Mouse (Mus musculus) ES-Bruce4 (cell line): ENCODE measurements around the gene Tomm20l. TPM values are rescaled to one million over a fixed set of nuclear protein-coding genes. Genes with fewer than 3 reads are reported as not detected.

Experiments
- H3K27ac ChIP-seq: 2 replicates; pipeline ENCODE4 v1.5.1; 2012; ENCODE audit warnings: low read length, inconsistent platforms; ENCODE audit not compliant: insufficient read depth
- H3K27me3 ChIP-seq: 2 replicates; pipeline ENCODE4 v1.6.1; 2012; ENCODE audit warnings: mild to moderate bottlenecking, low read length, inconsistent platforms; ENCODE audit not compliant: control insufficient read depth, poor library complexity, insufficient read depth, severe bottlenecking
- H3K36me3 ChIP-seq: 2 replicates; pipeline ENCODE4 v1.6.1; 2012; ENCODE audit warnings: inconsistent platforms, mild to moderate bottlenecking, low read length, moderate library complexity; ENCODE audit not compliant: control insufficient read depth, poor library complexity, insufficient read depth, severe bottlenecking
- H3K4me1 ChIP-seq: one replicate; pipeline ENCODE4 v1.8.1; 2011; ENCODE audit warnings: low read length; ENCODE audit not compliant: control insufficient read depth, insufficient read depth
- H3K4me3 ChIP-seq: 2 replicates; pipeline ENCODE4 v1.5.1; 2011; ENCODE audit warnings: low read depth, mild to moderate bottlenecking, low read length
- H3K9ac ChIP-seq: 2 replicates; pipeline ENCODE4 v1.6.1; 2012; ENCODE audit warnings: low read depth, mild to moderate bottlenecking, inconsistent platforms; ENCODE audit not compliant: poor library complexity, severe bottlenecking
- H3K9me3 ChIP-seq: replicated peaks from 2 replicates; pipeline ENCODE4 v1.6.1; 2012; ENCODE audit warnings: mild to moderate bottlenecking, low read length, inconsistent platforms; ENCODE audit not compliant: control insufficient read depth, poor library complexity, insufficient read depth, severe bottlenecking
- CTCF ChIP-seq: IDR thresholded peaks from one replicate; pipeline ENCODE4 v1.8.1; 2011; ENCODE audit warnings: low read depth, low read length
- EP300 ChIP-seq: IDR thresholded peaks from 2 replicates; pipeline ENCODE4 v1.6.1; 2011; ENCODE audit warnings: low read depth, low read length; ENCODE audit not compliant: insufficient read depth
- POLR2A ChIP-seq: IDR thresholded peaks from one replicate; pipeline ENCODE4 v1.8.1; 2011; ENCODE audit warnings: low read length; ENCODE audit not compliant: insufficient read depth
- polyA plus RNA-seq: library from polyadenylated mRNA; stranded (reverse); fragments of >200 nt; gene quantifications from 2 replicates; pipeline ENCODE4 v1.2.4, GENCODE M21; 2011; ENCODE audit warnings: low read depth; ENCODE audit not compliant: missing spikeins, insufficient read depth, insufficient read length

Tomm20l gene
- polyA plus RNA-seq, 1 experiment, result 2.5 TPM

DNA sequence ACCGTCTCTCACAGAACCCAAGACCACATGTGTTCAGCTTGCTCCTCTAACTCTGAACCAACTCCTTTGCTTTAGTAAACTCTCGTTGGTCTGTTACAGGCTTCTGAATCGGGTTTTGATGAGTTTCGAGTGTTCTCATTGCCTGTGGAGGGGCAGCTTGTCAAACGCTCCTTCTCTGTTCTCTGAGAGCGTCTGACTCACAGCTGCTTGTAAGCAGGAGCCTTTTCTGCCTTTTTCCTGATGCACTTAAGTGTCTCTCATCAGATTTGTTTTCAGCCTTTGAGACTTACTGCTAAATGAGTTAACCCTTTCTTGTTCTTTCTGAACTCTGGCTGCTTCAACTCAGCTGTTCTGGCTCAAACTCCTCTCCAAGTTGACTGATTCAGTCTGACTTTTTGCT lies 46.7 kb downstream of the Tomm20l start:
- TF ChIP-seq EP300, result no peak
- TF ChIP-seq POLR2A, result no peak
- TF ChIP-seq CTCF, result no peak
- H3K4me3 ChIP-seq, result no peak overlapping the region
- no peaks in the 10 kb centered on the region for H3K9me3 ChIP-seq
- no peak overlapping the region for H3K9ac ChIP-seq
- H3K27ac ChIP-seq, result no peak overlapping the region
- no peaks in the 10 kb centered on the region for H3K4me1 ChIP-seq
- no peaks in the 10 kb centered on the region for H3K27me3 ChIP-seq
- peaks cover 44% of the 10 kb centered on the region for H3K36me3 ChIP-seq

GRCm38 (mm10) chr12:71164410-71164809 lies 53.2 kb downstream of the Tomm20l start:
- Histone ChIP-seq H3K27me3 (no peaks in the 10 kb centered on the region), H3K9me3 (no peaks in the 10 kb centered on the region), H3K4me3 (no peak overlapping the region), H3K27ac (no peak overlapping the region), H3K9ac (no peak overlapping the region), H3K4me1 (no peaks in the 10 kb centered on the region), H3K36me3 (peaks cover 41% of the 10 kb centered on the region)
- TF ChIP-seq CTCF, result no peak
- no peak for TF ChIP-seq EP300
- no peak for TF ChIP-seq POLR2A

DNA sequence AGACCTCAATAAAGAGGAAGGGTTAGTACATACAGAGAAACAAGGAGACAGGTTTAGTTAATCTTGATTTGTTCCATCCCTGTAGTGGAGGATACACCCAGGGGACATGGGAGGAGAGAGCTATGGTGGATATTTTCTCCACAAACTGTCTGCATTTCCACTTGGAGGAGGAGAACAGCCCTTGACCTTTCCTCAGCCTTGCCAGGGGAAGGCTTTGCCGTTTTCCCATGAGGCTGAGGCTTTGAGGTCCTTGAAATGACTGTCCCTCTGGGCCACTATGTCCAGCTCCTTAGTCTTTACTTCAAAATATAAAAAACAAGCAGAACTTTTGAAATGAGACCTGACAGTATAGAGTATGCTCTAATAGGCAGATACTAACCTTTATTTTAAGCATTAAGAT lies 58.7 kb downstream of the Tomm20l start:
- H3K27me3 ChIP-seq, result no peaks in the 10 kb centered on the region
- H3K9me3 ChIP-seq, result no peaks in the 10 kb centered on the region
- H3K4me1 ChIP-seq, result peaks cover 4% of the 10 kb centered on the region
- no peak overlapping the region for H3K4me3 ChIP-seq
- no peak overlapping the region for H3K9ac ChIP-seq
- TF ChIP-seq CTCF (no peak), POLR2A (no peak)
- H3K36me3 ChIP-seq, result peaks cover 23% of the 10 kb centered on the region
- H3K27ac ChIP-seq, result no peak overlapping the region

Other genes starting within 250 kb of the Tomm20l start
- 140 and 146 TPM in 2 replicates for gene Actr10, start 173.6 kb upstream of the Tomm20l start, polyA plus RNA-seq
- gene Psma3, start 136.8 kb upstream of the Tomm20l start, polyA plus RNA-seq, result 421 and 456 TPM in 2 replicates
- 21.0 and 21.9 TPM in 2 replicates for gene Arid4a, start 95.4 kb upstream of the Tomm20l start, polyA plus RNA-seq
- 60.7 and 69.3 TPM in 2 replicates for gene Timm9, start 25.3 kb downstream of the Tomm20l start, polyA plus RNA-seq
- 34.4 and 36.2 TPM in 2 replicates for gene 2700049A03Rik, start 25.4 kb downstream of the Tomm20l start, polyA plus RNA-seq
- gene Dact1, start 198.5 kb downstream of the Tomm20l start, polyA plus RNA-seq, result 5.8 and 6.4 TPM in 2 replicates